Mouse (Mus musculus) kidney, postnatal 0 days (tissue): ENCODE results near the gene Iqgap1. TPM values are rescaled to one million over a fixed set of nuclear protein-coding genes. Genes with fewer than 3 reads are reported as not detected.
A peak's percentile ranks its signal among the peaks of the same experiment; 100 is the strongest.

ENCODE experiments used
- ATAC-seq: fragments of 200-750 bp; cut with Nextera tagmentation; replicated peaks from 2 replicates; pipeline ENCODE4 v1.8.0; 2017; ENCODE audit warnings: low read depth, moderate number of reproducible peaks, moderate TSS enrichment, moderate library complexity; ENCODE audit not compliant: low FRiP score
- DNase-seq: peaks from one replicate; pipeline ENCODE4 v3.0.0-alpha.2; 2016; ENCODE audit warnings: low spot score
- H3K27ac ChIP-seq: fragments of 300-500 bp; sonication (generic); 2 replicates; pipeline ENCODE4 v1.5.1; 2014; ENCODE audit warnings: mild to moderate bottlenecking
- H3K27me3 ChIP-seq: fragments of 300-500 bp; sonication (generic); 2 replicates; pipeline ENCODE4 v1.6.1; 2014; ENCODE audit warnings: low read length, mixed read lengths; ENCODE audit not compliant: insufficient read depth
- H3K36me3 ChIP-seq: fragments of 300-500 bp; sonication (generic); 2 replicates; pipeline ENCODE4 v1.6.1; 2014; ENCODE audit warnings: low read length, mixed read lengths; ENCODE audit not compliant: insufficient read depth
- H3K4me1 ChIP-seq: fragments of 300-500 bp; sonication (generic); replicated peaks from 2 replicates; pipeline ENCODE4 v1.6.1; 2014; ENCODE audit warnings: antibody characterized with exemption, low read length, mixed read lengths; ENCODE audit not compliant: insufficient read depth
- H3K4me2 ChIP-seq: fragments of 300-500 bp; sonication (generic); 2 replicates; pipeline ENCODE4 v1.6.1; 2014; ENCODE audit warnings: mild to moderate bottlenecking, low read length, moderate library complexity, mixed read lengths
- H3K4me3 ChIP-seq: fragments of 300-500 bp; sonication (generic); replicated peaks from 2 replicates; pipeline ENCODE4 v1.5.1; 2014; ENCODE audit warnings: low read depth, low read length
- H3K9ac ChIP-seq: fragments of 300-500 bp; sonication (generic); 2 replicates; pipeline ENCODE4 v1.6.1; 2014; ENCODE audit warnings: low read depth, low read length
- H3K9me3 ChIP-seq: fragments of 300-500 bp; sonication (generic); replicated peaks from 2 replicates; pipeline ENCODE4 v1.6.1; 2016; ENCODE audit warnings: low read length, inconsistent platforms, mixed read lengths
- CTCF ChIP-seq: IDR thresholded peaks from 2 replicates; pipeline ENCODE4 v1.5.1; 2016; ENCODE audit warnings: antibody characterized with exemption, low read depth, mild to moderate bottlenecking, moderate library complexity
- WGBS: fragments of 180-500 bp; shearing (Covaris S2); extraction: QIAGEN DNeasy Blood & Tissue Kit; methylation state at CpG from one replicate; pipeline ENCODE4 v1.1.7; 2014; 5-methylcytosine and 5-hydroxymethylcytosine counted together
- polyA plus RNA-seq: library from polyadenylated mRNA; unstranded; fragments of >200 nt; fragmentation: Nextera tagmentation; extraction: Ambion mirVana; gene quantifications from 2 replicates; pipeline ENCODE4 v1.2.1, GENCODE M21; 2015

Gene Iqgap1
- polyA plus RNA-seq, 1 experiment from 2014 or later: 77.0 TPM

- Histone ChIP-seq H3K4me2 (no peak overlapping the region), H3K27me3 (no peaks in the 10 kb centered on the region), H3K9ac (no peak overlapping the region), H3K27ac (peak overlapping the region; percentile 72), H3K4me3 (no peak overlapping the region), H3K9me3 (no peaks in the 10 kb centered on the region), H3K36me3 (no peaks in the 10 kb centered on the region), H3K4me1 (peaks cover 12% of the 10 kb centered on the region)
- ATAC-seq (peak; percentile 54), DNase-seq (peak; percentile 84)
- no peak for TF ChIP-seq CTCF
- WGBS: 48% methylated on average over 14 of the region's 14 CpGs
These were observed 51.8 kb downstream of the Iqgap1 start for GRCm38 (mm10) chr7:80773834-80774614.

- Histone ChIP-seq H3K27me3 (no peaks in the 10 kb centered on the region), H3K9me3 (no peaks in the 10 kb centered on the region), H3K4me1 (peaks cover 19% of the 10 kb centered on the region), H3K9ac (no peak overlapping the region), H3K4me2 (no peak overlapping the region), H3K27ac (no peak overlapping the region), H3K4me3 (no peak overlapping the region), H3K36me3 (peaks cover 4% of the 10 kb centered on the region; the same call in 1 of the 2 replicates)
- TF ChIP-seq CTCF: no peak
- WGBS: 94% methylated on average over 2 of the region's 2 CpGs
- DNase-seq: no peak
- ATAC-seq: no peak
These were observed 55.3 kb downstream of the Iqgap1 start for GRCm38 (mm10) chr7:80770466-80770865.

- DNase-seq (no peak), ATAC-seq (no peak)
- WGBS: 79% methylated on average over 11 of the region's 11 CpGs
- TF ChIP-seq CTCF: no peak
- no peak overlapping the region for H3K27ac ChIP-seq
- no peak overlapping the region for H3K4me2 ChIP-seq
- peaks cover 15% of the 10 kb centered on the region; the same call in 1 of the 2 replicates for H3K4me1 ChIP-seq
- H3K36me3 ChIP-seq: peaks cover 8% of the 10 kb centered on the region
- H3K27me3 ChIP-seq: no peaks in the 10 kb centered on the region
- no peak overlapping the region for H3K4me3 ChIP-seq
- no peaks in the 10 kb centered on the region for H3K9me3 ChIP-seq
- no peak overlapping the region for H3K9ac ChIP-seq
These were observed 58.9 kb downstream of the Iqgap1 start for GRCm38 (mm10) chr7:80766861-80767312.

GRCm38 (mm10) chr7:80766072-80766471 is 59.7 kb downstream of the Iqgap1 start:
- TF ChIP-seq CTCF: no peak
- peaks cover 15% of the 10 kb centered on the region; the same call in 1 of the 2 replicates for H3K4me1 ChIP-seq
- H3K27me3 ChIP-seq: no peaks in the 10 kb centered on the region
- H3K27ac ChIP-seq: no peak overlapping the region
- no peaks in the 10 kb centered on the region for H3K9me3 ChIP-seq
- H3K9ac ChIP-seq: no peak overlapping the region
- no peak overlapping the region for H3K4me3 ChIP-seq
- no peak overlapping the region for H3K4me2 ChIP-seq
- H3K36me3 ChIP-seq: peaks cover 8% of the 10 kb centered on the region
- DNase-seq (no peak), ATAC-seq (no peak)
- 78% methylated on average over 3 of the region's 3 CpGs for WGBS

DNA sequence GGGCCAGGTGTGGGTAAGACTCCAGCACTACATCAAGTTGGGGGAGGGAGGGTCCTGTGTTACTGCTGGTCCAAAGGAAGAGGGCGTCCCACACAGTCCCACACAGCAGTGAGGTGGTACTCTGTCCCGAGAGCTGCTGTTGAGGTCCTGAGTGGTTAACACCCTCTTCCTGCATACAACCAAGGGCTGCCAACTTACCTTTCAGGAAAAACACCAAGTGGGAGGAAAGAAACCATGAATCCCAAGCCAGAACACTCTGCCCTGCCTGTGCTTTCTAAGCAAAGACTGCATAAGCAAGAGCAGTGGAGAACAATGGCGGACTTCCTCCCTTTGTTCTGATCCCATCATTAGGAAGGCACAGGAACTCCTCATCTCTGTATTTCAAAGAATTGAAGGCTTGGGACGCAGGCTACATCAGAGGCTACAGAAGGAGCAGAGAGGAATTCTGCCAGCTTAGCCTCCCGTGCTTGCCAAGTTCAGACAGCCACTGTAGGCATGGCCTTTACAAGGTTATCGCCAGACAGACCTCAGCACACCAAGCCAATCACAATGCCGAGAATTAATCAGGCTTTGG is 61.8 kb downstream of the Iqgap1 start:
- Histone ChIP-seq H3K9ac (no peak overlapping the region), H3K4me1 (peaks cover 15% of the 10 kb centered on the region; the same call in 1 of the 2 replicates), H3K4me3 (no peak overlapping the region), H3K36me3 (peaks cover 19% of the 10 kb centered on the region), H3K9me3 (no peaks in the 10 kb centered on the region), H3K4me2 (no peak overlapping the region), H3K27me3 (no peaks in the 10 kb centered on the region), H3K27ac (peak overlapping the region; percentile 70)
- 64% methylated on average over 7 of the region's 7 CpGs for WGBS
- no peak; the same call in 1 of the 2 replicates for TF ChIP-seq CTCF
- no peak; the same call in 1 of the 2 replicates for ATAC-seq
- no peak for DNase-seq

DNA sequence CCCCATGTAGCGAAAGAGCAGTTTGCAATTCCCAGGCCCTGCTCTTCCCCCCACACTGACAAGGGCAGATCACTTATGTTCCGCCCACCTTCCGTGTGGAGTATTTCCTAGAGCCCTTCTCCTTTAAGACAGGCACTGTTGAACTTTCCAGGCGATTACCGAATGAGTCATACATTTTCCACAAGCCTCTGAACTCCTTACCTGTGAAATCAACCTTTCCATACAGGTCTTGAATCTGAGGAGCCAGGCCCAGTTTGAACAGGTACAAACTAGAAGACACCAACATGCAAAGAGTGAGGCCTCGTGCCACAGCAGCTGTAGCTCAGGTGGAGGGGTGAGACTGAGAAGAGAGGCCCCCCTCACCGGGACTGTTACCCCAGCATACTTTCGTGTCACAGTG is 63.5 kb downstream of the Iqgap1 start:
- no peak for DNase-seq
- Histone ChIP-seq H3K4me3 (no peak overlapping the region), H3K9ac (no peak overlapping the region), H3K4me1 (peaks cover 6% of the 10 kb centered on the region; the same call in 1 of the 2 replicates), H3K9me3 (no peaks in the 10 kb centered on the region), H3K27me3 (no peaks in the 10 kb centered on the region), H3K36me3 (peaks cover 29% of the 10 kb centered on the region), H3K4me2 (no peak overlapping the region), H3K27ac (peak overlapping the region; percentile 38)
- ATAC-seq: peak; percentile 78
- WGBS: 69% methylated on average over 8 of the region's 8 CpGs
- no peak for TF ChIP-seq CTCF
